Mouse (Mus musculus) spleen, postnatal 36 days (tissue): ENCODE results near the gene Col5a3.

ENCODE experiments used
- DNase-seq, 2 experiments: peaks; one replicate each; pipeline ENCODE4 v3.0.0; 2022; ENCODE audit warnings: low spot score in 2 of 2, mixed read lengths in 1 of 2

Gene Col5a3

DNA sequence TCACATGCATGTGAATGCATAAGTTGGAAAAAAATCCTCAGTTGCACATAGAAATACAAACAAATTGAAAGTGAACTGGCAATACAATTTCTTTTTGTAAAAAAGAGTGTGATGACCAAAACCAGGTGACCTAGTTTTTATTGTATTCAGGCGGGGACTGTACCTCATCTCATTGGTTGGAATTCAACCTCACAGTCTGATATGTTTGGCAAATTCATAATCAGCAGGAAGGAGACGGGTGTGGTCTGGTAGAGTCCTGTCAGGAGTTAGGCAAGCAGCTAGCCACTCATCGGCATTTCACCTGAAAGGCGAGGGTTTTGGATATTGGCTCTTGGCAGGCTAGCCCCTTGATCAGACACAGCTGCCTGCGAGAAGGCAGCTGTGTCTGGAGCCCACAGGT lies 65.7 kb downstream of the Col5a3 start:
- DNase-seq = no peak

DNA sequence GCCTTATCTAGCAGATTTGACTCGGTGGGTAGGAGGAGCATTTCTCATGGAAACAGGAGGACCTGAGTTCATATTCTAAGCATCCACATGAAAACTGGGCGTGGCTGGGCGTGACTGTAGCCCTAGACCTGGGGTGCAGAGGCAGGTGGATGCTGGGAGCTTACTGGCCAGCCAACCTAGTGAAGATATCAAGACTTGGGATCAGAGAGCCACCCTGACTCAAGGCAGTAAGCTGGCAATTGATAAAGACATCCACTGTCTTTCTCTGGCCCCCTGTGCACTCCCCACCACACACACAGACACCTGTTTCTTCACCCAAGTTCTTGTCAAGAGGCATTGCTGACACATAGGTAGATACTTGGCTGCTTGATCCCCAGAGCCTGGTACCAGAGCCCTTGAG lies 66.3 kb downstream of the Col5a3 start:
- no peak for DNase-seq

DNA sequence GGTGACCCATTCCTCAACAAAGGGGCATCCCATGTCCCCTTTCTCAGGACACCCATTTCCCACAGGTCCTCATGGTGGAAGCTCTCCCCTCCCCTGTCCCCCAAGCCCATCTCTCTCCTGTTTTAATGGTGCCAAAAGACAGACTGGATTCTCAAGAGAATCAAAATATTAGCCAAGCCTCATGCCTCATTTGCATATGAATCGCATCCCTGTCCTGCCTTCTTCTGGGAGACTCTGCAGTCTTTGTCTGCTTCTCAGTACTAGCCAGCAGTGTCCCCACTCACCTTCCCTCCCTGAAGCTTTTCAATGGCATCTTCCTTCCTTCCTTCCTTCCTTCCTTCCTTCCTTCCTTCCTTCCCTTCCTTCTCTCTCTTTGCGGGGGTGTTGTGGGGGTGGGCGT lies 67.2 kb downstream of the Col5a3 start:
- DNase-seq = no peak

DNA sequence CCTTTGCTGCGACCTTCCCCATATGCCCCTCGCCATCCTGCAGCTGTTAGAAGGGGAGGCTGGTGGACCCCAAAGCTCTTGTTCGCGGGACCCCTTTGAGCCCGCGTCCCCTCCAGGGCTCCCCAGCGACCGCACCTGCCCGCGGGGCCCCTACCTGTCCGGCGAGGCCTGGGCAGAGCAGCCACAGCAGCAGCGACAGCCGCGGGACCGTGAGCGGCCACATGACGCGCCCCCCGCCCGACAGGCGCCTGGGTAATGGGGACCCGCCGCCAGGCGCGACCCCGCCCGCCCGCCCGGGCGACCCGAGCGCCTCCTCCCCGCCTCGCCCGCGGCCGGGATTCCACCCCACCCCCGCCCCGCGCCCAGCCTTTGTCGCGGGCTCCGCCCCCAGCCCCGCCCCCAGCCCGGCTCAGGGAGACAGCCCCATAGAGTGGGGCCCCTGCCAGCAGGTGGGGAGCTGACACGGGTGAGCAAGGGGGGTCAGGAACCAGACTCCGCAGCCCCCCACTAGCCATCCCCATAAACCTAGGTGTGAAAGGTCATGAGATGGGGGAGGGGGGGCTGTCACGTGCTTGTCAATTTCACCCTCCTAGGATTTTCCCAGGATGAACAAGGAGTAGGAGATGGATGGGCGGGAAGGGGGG lies 68.7 kb downstream of the Col5a3 start, which contains the start of gene Olfm2:
Gene Olfm2, minus strand, starts transcription at position 333 of the 644 bp plus-strand sequence.
- DNase-seq = no peak

GRCm38 (mm10) chr9:20745129-20745966 lies 69.5 kb downstream of the Col5a3 start:
- DNase-seq = no peak

DNA sequence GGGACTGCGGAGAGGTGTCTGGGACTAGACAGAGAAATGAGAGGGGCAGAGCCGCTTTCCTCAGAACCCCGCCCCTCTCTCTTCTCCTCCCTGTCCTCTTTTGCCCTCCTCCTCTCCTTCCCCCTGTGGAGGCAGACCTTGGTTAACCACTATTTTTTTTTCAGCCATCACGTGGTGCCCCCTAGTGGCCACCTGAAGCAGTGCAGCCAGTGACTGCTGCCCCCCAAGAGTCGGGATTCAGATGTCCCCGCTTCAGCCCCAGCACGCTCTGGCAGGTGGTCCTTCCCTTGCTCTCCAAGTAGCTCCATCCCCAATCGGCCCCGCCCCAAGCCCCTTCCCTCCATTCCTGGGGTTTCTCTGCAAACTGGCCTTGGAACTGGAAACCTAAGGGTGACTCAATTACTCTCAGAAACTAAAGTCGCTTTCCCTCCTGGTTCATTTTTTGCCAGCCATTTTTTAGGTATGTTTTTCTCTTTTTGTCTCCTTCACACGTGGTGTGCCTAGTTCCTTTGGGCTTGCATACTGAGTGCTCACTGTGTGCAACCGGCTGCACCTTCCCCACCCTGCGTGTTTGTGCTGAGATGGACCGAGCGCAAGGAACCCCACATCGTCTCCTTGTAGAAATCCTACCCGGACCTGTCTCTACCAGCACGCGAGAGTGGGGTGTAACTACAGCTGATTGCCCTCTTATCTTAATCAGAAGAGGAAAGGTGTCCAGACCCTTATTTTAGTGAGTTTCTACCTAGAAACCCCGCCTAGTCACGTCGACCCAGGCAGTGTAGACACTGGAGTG lies 70.7 kb downstream of the Col5a3 start:
- DNase-seq = no peak

GRCm38 (mm10) chr9:20740407-20740806 lies 74.5 kb downstream of the Col5a3 start:
- DNase-seq = peak; percentile 41 to 49

- no peak for DNase-seq
Observed at GRCm38 (mm10) chr9:20738251-20738999, 76.4 kb downstream of the Col5a3 start.

GRCm38 (mm10) chr9:20737227-20737626 lies 77.6 kb downstream of the Col5a3 start:
- no peak for DNase-seq

DNA sequence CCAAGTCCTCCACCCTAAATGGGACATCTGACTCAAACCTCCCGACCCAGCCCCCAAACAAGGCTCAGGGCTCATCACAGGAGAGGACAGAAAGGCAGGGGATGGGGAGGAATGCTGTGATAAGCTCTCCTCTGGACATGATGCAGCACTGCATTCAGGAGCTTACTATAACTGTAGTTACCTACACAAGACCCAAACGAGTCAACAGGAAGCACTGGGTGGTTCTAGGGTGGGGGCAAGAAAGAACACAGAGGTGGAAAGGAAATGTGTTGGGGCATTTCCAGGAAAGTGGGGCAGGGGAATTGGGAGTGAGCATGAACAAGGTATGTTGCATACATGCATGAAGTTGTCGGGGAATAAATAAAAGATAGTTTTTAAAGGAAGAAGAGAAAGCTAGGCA lies 80.2 kb downstream of the Col5a3 start:
- no peak for DNase-seq

DNA sequence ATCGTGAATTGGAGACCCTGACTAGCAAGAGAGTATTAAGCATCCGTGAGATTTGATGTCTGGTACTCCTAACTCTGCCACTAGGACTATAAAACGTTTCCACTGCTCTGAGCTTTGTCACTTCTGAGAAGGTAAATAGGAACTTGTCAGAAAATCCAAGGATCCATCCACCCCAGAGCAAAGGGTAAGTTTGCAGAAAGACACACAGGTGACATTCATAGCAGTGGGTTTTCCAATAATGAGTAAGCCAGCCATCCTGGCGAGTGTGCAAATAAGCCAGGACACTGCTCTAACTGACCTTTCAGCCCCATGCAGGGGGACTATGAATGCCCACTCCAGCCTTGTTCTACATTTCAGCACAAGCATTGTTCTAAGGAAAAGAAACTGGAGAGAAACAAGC lies 83.1 kb downstream of the Col5a3 start:
- DNase-seq = no peak

DNA sequence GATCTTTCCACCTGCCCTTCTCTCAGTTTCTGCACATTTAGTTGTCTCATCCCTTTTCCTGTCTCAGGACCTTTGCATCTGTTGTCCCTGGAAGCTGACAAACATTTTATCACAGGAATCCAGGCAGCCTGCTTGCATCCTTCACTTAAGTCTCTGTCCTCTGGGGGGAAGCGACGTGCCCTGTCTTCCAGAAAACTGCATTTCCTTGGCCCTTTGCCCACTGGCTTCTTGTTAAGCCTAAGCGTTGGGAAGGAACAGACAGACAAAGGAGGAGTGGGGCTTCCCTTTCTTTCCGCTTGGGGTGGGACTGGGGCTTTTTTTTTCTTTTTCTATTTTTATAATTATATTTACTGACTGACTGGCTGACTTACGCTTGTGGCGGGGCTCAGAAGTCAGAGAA lies 85.4 kb downstream of the Col5a3 start:
- DNase-seq = no peak

GRCm38 (mm10) chr9:20727601-20728113 lies 87.2 kb downstream of the Col5a3 start:
- no peak for DNase-seq

DNA sequence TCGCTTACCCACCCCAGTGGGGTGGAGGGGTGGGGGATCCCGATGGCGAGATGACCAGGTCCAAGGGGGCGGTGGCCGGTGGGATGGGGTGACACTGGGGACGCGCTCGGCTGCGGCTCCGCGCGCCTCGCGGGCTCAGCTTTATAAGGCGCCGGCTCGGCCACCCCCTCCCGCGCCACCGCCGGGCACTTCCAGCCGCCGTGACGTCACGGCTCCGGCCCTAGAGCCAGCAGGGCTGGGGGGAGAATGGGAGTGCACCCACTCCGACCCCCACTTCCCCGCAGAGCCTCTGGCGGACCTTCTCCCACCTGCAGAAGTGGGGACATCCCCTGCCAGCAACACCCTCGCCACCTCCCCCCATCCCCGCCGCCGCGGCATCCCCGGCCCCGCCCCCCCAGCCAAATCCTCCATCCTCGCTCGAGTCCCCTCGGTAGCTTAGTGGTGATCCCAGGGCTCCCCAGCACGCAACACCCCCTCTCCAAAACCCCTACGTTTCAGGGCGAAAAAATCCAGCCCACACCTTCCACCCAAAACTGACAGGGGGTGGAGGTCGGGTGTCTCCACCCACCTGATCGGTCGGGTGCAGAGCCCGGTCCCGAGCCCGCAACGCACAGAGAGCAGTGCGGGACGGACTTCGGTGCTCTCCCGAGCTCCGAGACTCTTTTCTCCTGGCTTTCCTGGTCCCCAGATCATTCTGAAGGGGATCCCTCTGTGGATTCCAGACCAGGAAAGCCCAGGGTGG lies 87.8 kb downstream of the Col5a3 start:
- DNase-seq = no peak

DNA sequence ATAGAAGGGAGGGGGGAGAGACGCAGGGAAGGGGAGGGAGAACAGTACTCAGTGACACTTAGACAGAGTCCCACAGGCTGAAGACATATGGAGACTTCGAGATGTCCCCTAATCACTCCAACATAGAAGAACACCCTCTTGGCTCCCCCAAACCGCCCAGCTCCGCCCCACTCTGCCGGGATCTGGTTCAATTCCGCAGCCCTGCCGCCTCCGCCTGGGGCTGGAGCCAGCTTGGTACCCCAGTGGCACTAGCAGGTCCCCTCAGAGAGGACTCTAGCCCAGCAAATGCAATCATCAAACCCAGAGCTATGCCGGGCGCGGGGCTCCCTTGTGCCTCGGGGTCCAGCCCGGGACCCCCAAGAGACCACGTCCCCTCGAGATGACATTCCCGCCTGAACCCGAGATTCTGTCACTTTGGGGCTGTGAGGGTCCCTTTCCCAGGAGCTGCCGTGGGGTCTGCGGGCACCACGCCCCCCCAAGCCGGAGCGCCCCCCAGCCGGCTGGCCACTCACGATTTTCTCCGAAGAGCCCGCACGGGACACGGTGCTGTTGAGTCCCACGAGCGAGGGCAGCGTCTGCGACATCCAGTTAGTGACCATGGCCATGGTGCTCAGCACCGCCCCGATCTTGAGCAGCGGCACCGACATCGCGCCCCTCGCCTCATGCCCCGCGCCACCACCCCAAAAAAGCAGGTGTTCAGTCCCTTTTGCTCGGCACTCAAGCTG lies 88.6 kb downstream of the Col5a3 start:
- no peak for DNase-seq

DNA sequence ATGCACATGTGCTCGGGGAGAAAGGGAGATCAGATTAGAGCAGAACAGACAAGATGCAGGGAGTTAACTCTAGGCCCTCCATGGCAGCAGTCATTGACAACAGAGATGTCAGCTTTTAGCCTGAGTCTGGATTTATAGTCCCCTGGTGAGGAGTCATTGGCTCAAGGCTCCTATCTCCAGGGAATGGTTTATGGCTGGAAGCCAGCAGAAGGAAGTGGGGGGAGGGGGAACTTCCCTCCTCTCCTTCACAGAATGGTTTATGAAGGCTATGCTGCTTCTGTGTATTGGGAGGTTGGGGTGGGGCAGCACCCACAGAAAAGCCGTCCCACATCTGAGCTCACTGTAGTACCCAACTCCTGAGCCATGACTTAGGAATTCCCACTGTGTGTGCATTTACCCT lies 93.3 kb downstream of the Col5a3 start:
- no peak for DNase-seq
